Mouse (Mus musculus): ENCODE data around the gene Nubpl. TPM values are rescaled to one million over a fixed set of nuclear protein-coding genes. Genes with fewer than 3 reads are reported as not detected.

Nubpl gene
- polyA plus RNA-seq, 1 experiment: 1.6 TPM

DNA sequence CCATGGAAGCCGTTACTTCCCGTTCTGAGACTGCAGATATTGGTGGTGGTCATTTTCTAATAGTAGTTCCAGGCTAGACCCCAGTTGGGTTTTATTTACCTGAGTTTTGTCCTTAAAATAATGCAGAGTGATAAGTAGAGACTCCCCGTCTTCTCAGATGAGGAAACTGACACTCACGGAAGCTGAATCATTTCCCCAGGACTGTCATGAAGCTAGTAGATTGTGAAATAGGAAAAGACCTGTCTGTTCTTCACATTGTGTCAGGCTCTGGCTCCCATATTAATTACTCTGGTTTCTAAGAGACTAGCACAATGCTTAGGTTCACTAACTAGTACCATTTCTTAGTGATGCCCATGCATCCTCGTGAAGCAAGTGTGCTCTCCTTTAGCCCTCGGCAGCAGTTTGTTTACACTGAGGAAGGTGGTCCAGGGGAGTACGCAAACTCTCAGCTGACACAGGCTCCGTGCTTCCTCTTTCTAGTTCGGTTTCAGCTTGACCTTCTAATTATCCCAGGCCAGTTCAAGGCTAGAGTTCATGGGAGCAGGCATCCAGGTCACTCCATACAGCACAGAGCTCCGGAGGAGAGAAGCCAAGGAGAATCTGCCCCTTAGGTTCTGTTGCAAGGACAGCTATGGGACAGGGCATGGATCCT is 209.9 kb downstream of the Nubpl start:
- 62% methylated on average over 10 of the region's 10 CpGs for WGBS
- 0 out of 2 replicates have a peak, but pooled peaks cover 2% of the 10 kb centered on the region for H3K4me1 ChIP-seq (ENCODE audit: control insufficient read depth, insufficient read depth, low read length)
- no peak for DNase-seq
- H3K4me3 ChIP-seq (replicated peaks; ENCODE audit: extremely low read depth, low read depth, low read length): no peak overlapping the region
- no peak for TF ChIP-seq CTCF (IDR thresholded peaks at IDR 0.05; ENCODE audit: insufficient read depth, low read length)

GRCm38 (mm10) chr12:52308628-52309027 is 211.1 kb downstream of the Nubpl start:
- 0 out of 2 replicates have a peak, but pooled peaks cover 2% of the 10 kb centered on the region for H3K4me1 ChIP-seq (ENCODE audit: control insufficient read depth, insufficient read depth, low read length)
- no peak overlapping the region for H3K4me3 ChIP-seq (replicated peaks; ENCODE audit: extremely low read depth, low read depth, low read length)
- TF ChIP-seq CTCF (IDR thresholded peaks at IDR 0.05; ENCODE audit: insufficient read depth, low read length): no peak
- no peak for TF ChIP-seq POLR2A (IDR thresholded peaks at IDR 0.05; ENCODE audit: borderline replicate concordance, extremely low read depth, low read depth, low read length)
- no peak for DNase-seq
- WGBS: 74% methylated on average over 7 of the region's 7 CpGs

DNA sequence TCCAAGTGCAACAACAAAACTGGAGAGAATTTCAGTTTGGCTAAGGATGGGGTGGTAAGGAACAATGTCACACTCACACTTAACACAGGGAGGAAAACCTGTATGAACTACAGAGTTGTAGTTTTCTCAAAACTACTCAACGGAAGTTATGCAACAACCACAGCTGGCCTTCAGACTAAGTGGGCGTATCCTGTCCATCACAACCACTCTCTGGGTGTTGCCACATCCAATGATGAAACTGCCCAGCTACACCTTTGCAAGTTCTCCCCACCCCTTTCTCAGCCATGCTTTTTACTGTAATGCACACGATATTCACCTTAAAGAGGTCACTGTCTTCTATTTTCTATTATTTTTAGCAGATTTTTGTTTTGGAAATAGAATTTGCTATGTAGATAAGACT is 217.3 kb downstream of the Nubpl start:
- no peak for DNase-seq
- WGBS: 82% methylated on average over 3 of the region's 3 CpGs
- Histone ChIP-seq H3K4me3 (replicated peaks; ENCODE audit: extremely low read depth, low read depth, low read length) (no peak overlapping the region), H3K4me1 (ENCODE audit: control insufficient read depth, insufficient read depth, low read length) (no peaks in the 10 kb centered on the region)
- no peak for TF ChIP-seq CTCF (IDR thresholded peaks at IDR 0.05; ENCODE audit: insufficient read depth, low read length)

DNA sequence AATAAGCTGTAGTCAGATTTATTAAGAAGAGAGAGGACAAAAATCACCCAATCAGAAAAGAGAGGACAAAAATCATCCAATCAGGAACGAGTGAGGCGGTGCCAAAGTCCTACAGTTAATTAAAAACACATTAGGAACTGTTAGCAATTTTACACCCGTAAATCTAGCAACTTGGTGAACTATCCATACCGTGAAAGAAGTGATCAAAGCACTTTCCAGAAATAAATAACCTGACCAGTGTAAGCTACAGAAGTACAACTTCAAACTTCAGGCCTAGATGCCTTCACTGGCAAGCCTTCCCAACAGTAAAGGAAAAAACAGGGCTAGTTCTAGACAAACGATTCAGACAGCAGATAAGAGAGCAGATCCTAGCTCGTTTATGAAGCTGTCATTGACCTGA is 220.1 kb downstream of the Nubpl start:
- no peaks in the 10 kb centered on the region for H3K4me1 ChIP-seq (ENCODE audit: control insufficient read depth, insufficient read depth, low read length)
- no peak for DNase-seq
- TF ChIP-seq POLR2A (IDR thresholded peaks at IDR 0.05; ENCODE audit: borderline replicate concordance, extremely low read depth, low read depth, low read length): no peak
- TF ChIP-seq CTCF (IDR thresholded peaks at IDR 0.05; ENCODE audit: insufficient read depth, low read length): no peak
- no peak overlapping the region for H3K4me3 ChIP-seq (replicated peaks; ENCODE audit: extremely low read depth, low read depth, low read length)
- 66% methylated on average over 6 of the region's 6 CpGs for WGBS

DNA sequence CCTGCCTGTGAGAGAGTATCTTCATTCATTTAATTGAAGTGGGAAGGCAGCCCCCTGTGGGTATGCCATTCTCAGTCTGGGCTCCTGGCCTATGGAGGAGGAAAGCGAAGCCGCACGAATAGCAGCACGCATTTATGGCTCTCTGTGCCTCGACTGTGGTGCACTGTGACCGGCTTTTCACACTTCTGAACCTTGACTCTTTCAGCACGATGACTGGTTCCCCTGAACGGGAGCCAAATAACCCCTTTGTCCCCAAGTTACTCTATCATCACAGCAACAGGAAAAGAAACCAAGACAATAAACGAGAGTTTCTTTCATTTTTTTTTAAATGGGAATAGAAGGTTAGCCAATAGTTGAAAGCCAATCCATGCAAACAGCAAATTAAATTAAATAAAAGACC is 220.9 kb downstream of the Nubpl start:
- no peak for DNase-seq
- H3K4me1 ChIP-seq (ENCODE audit: control insufficient read depth, insufficient read depth, low read length): no peaks in the 10 kb centered on the region
- no peak overlapping the region for H3K4me3 ChIP-seq (replicated peaks; ENCODE audit: extremely low read depth, low read depth, low read length)
- TF ChIP-seq CTCF (IDR thresholded peaks at IDR 0.05; ENCODE audit: insufficient read depth, low read length) (no peak), POLR2A (IDR thresholded peaks at IDR 0.05; ENCODE audit: borderline replicate concordance, extremely low read depth, low read depth, low read length) (no peak)
- WGBS: 66% methylated on average over 9 of the region's 9 CpGs

DNA sequence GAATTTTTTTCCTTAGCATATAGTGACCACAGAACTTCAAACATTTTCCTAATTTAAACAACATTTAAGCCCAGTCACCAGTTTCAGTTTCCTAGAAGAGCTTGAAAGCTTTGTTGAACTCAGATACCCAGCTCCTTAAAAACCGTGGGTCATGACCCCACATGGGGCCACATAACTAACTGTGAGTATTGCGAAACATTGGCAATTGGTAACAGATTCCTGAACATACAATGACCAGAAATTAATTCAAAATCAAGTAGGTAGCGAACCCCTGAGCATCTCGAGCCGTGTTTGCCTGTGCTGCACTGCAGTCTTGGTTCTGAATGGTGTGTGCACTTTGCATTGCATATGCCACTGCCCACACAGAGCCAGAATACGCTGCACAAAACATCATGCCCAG is 221.6 kb downstream of the Nubpl start:
- no peak for DNase-seq
- Histone ChIP-seq H3K4me1 (ENCODE audit: control insufficient read depth, insufficient read depth, low read length) (no peaks in the 10 kb centered on the region), H3K4me3 (replicated peaks; ENCODE audit: extremely low read depth, low read depth, low read length) (no peak overlapping the region)
- 84% methylated on average over 6 of the region's 6 CpGs for WGBS
- TF ChIP-seq POLR2A (IDR thresholded peaks at IDR 0.05; ENCODE audit: borderline replicate concordance, extremely low read depth, low read depth, low read length): no peak
- TF ChIP-seq CTCF (IDR thresholded peaks at IDR 0.05; ENCODE audit: insufficient read depth, low read length): no peak

GRCm38 (mm10) chr12:52328488-52328887 is 231.0 kb downstream of the Nubpl start:
- no peak for DNase-seq
- Histone ChIP-seq H3K4me3 (replicated peaks; ENCODE audit: extremely low read depth, low read depth, low read length) (no peak overlapping the region), H3K4me1 (ENCODE audit: control insufficient read depth, insufficient read depth, low read length) (peaks cover 7% of the 10 kb centered on the region)
- WGBS: 58% methylated on average over 4 of the region's 4 CpGs
- TF ChIP-seq POLR2A (IDR thresholded peaks at IDR 0.05; ENCODE audit: borderline replicate concordance, extremely low read depth, low read depth, low read length) (no peak), CTCF (IDR thresholded peaks at IDR 0.05; ENCODE audit: insufficient read depth, low read length) (no peak)

GRCm38 (mm10) chr12:52335142-52335765 is 237.7 kb downstream of the Nubpl start:
- TF ChIP-seq POLR2A (IDR thresholded peaks at IDR 0.05; ENCODE audit: borderline replicate concordance, extremely low read depth, low read depth, low read length) (no peak), CTCF (IDR thresholded peaks at IDR 0.05; ENCODE audit: insufficient read depth, low read length) (no peak)
- H3K4me3 ChIP-seq (replicated peaks; ENCODE audit: extremely low read depth, low read depth, low read length): no peak overlapping the region
- H3K4me1 ChIP-seq (ENCODE audit: control insufficient read depth, insufficient read depth, low read length): no peaks in the 10 kb centered on the region
- DNase-seq: no peak
- 92% methylated on average over 11 of the region's 11 CpGs for WGBS

- no peak for DNase-seq
- 67% methylated on average over 2 of the region's 2 CpGs for WGBS
- Histone ChIP-seq H3K4me1 (ENCODE audit: control insufficient read depth, insufficient read depth, low read length) (no peaks in the 10 kb centered on the region), H3K4me3 (replicated peaks; ENCODE audit: extremely low read depth, low read depth, low read length) (no peak overlapping the region)
- TF ChIP-seq CTCF (IDR thresholded peaks at IDR 0.05; ENCODE audit: insufficient read depth, low read length) (no peak), POLR2A (IDR thresholded peaks at IDR 0.05; ENCODE audit: borderline replicate concordance, extremely low read depth, low read depth, low read length) (no peak)
Observed at GRCm38 (mm10) chr12:52338136-52338753, 240.7 kb downstream of the Nubpl start.

DNA sequence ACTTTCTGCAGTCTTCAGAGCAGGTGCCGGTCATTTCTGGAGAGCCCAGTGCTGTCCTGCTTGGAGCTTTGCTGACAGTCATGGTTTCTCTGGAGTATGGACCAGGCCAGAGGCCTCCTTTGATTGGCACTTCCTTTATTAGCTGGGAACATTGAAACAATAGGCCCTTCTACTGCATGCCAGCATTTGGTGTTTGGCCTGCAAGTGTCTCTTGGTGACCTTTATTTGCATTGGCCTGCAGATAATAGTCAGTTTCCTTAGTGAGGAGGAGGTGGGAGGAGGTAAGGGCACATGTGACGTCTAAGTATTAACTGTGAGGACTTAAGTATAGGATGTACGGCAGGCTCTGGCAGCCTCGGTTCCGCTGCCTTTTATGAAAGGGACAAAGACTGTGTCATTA is 249.1 kb downstream of the Nubpl start:
- DNase-seq: no peak
- no peak overlapping the region for H3K4me3 ChIP-seq (replicated peaks; ENCODE audit: extremely low read depth, low read depth, low read length)
- peaks cover 3% of the 10 kb centered on the region; the same call in 1 of the 2 replicates for H3K4me1 ChIP-seq (ENCODE audit: control insufficient read depth, insufficient read depth, low read length)
- TF ChIP-seq CTCF (IDR thresholded peaks at IDR 0.05; ENCODE audit: insufficient read depth, low read length): no peak
- no peak for TF ChIP-seq POLR2A (IDR thresholded peaks at IDR 0.05; ENCODE audit: borderline replicate concordance, extremely low read depth, low read depth, low read length)
- 38% methylated on average over 5 of the region's 5 CpGs for WGBS

Data from lung, adult 2 months (tissue).